Mouse (Mus musculus) C2C12 (cell line): ENCODE measurements around the gene Hspb6. TPM values are rescaled to one million over a fixed set of nuclear protein-coding genes. Genes with fewer than 3 reads are reported as not detected.

ENCODE experiments used
- H3K27me3 ChIP-seq: one replicate; pipeline ENCODE4 v1.6.1; 2011; ENCODE audit not compliant: control insufficient read depth, insufficient read depth, insufficient read length
- H3K36me3 ChIP-seq: one replicate; pipeline ENCODE4 v1.6.1; 2011; ENCODE audit not compliant: control insufficient read depth, insufficient read depth
- H3K4me3 ChIP-seq: one replicate; pipeline ENCODE4 v1.5.1; 2011; ENCODE audit warnings: mild to moderate bottlenecking, control low read depth; ENCODE audit not compliant: poor library complexity, insufficient read depth, severe bottlenecking
- H3K79me2 ChIP-seq: one replicate; pipeline ENCODE4 v1.6.1; 2011; ENCODE audit not compliant: control insufficient read depth, insufficient read depth
- H3K79me3 ChIP-seq: one replicate; pipeline ENCODE4 v1.6.1; 2011; ENCODE audit warnings: low read depth, control low read depth
- H3ac ChIP-seq: one replicate; pipeline ENCODE3; 2011; ENCODE audit warnings: low read depth; ENCODE audit not compliant: control insufficient read depth, insufficient read length
- CEBPB ChIP-seq: IDR thresholded peaks from one replicate; pipeline ENCODE4 v1.6.1; 2011; ENCODE audit warnings: low read depth, mild to moderate bottlenecking, control low read depth, moderate library complexity
- CTCF ChIP-seq: IDR thresholded peaks from one replicate; pipeline ENCODE4 v1.5.1; 2011; ENCODE audit not compliant: control insufficient read depth, insufficient read depth, insufficient read length
- FOSL1 ChIP-seq: IDR thresholded peaks from one replicate; pipeline ENCODE4 v1.8.0; 2011; ENCODE audit warnings: mild to moderate bottlenecking, low read length; ENCODE audit not compliant: poor library complexity, insufficient read depth, severe bottlenecking
- MAX ChIP-seq: IDR thresholded peaks from one replicate; pipeline ENCODE4 v1.6.1; 2011; ENCODE audit warnings: mild to moderate bottlenecking, control low read depth
- MYOD1 ChIP-seq: IDR thresholded peaks from one replicate; pipeline ENCODE4 v1.6.1; 2011; ENCODE audit warnings: low read depth; ENCODE audit not compliant: control insufficient read depth, insufficient read length
- MYOG ChIP-seq: IDR thresholded peaks from one replicate; pipeline ENCODE4 v1.6.1; 2011; ENCODE audit not compliant: control insufficient read depth, insufficient read length; ENCODE audit errors: extremely low read depth
- USF1 ChIP-seq: IDR thresholded peaks from one replicate; pipeline ENCODE4 v1.6.1; 2011; ENCODE audit warnings: low read depth, mild to moderate bottlenecking, control low read depth, moderate library complexity
- polyA plus RNA-seq: library from polyadenylated mRNA; unstranded; fragments of >200 nt; fragmentation: generic; extraction: Trizol; gene quantifications from one replicate; pipeline ENCODE4 v1.2.1, GENCODE M21; 2012; ENCODE audit warnings: missing spikeins

The Hspb6 gene
- polyA plus RNA-seq, 1 experiment = 66.8 TPM

GRCm38 (mm10) chr7:30587842-30588667 lies 36.1 kb downstream of the Hspb6 start:
- H3K79me2 ChIP-seq = peaks cover 44% of the 10 kb centered on the region
- no peak for TF ChIP-seq FOSL1
- TF ChIP-seq CEBPB = no peak
- TF ChIP-seq MYOD1 = no peak
- TF ChIP-seq MAX = no peak
- no peak for TF ChIP-seq CTCF

DNA sequence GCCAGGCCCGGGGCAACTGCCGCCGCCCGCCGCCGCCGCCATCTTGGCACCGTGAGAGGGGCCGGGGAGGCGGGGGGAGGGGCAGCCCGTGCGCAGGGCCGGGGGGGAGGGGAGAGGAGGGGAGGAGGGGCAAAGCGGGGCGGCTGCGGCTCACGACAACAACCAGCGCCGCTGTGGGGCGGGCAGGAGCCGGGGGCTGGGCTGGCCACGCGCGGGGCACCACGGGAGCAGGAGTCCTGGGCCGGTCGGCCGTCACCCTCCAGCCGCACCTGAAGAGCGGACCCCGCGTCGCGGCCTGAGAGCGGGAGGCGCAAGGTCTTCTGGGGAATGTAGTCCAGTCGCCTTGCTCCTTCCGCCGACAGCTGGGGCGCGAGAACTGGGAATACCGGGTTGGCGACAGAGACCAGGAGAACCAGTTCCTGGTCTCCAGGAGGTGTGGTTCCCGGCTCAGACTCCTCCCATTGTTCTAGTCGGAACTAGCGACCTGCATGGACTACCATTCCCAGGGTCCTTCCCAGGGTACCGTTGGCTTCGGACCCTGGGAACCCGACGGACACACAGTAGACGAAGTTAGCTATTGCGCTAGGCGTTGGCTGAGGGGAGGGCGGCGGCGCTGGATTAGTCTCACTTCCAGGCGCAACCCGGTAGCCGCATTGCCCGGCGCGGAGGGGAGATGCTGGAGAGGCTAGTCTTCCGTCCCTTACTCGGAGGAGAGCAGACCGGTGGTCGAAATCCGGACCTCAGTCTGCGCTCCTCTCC lies 36.9 kb downstream of the Hspb6 start, which contains the start of gene Kmt2b:
Gene Kmt2b (minus strand): TSS at position 51 of the 759 bp plus-strand sequence.
- peak within 1 kb of the TSS; percentile 98 for H3ac ChIP-seq
- H3K27me3 ChIP-seq = no peaks in the 10 kb centered on the region
- H3K4me3 ChIP-seq = peak within 1 kb of the TSS; percentile 75
- TF ChIP-seq FOSL1 = no peak
- TF ChIP-seq USF1 = no peak
- TF ChIP-seq MYOD1 = no peak
- TF ChIP-seq MAX = no peak
- peaks cover 24% of the 10 kb centered on the region for H3K36me3 ChIP-seq
- peaks cover 20% of the 10 kb centered on the region for H3K79me3 ChIP-seq
- H3K79me2 ChIP-seq = peaks cover 44% of the 10 kb centered on the region

More at GRCm38 (mm10) chr7:30587842-30588667, 36.1 kb downstream of the Hspb6 start:
- H3K36me3 ChIP-seq = peaks cover 26% of the 10 kb centered on the region
- peak overlapping the region; percentile 75 for H3K4me3 ChIP-seq
- peak overlapping the region; percentile 98 for H3ac ChIP-seq
- peaks cover 20% of the 10 kb centered on the region for H3K79me3 ChIP-seq
- H3K27me3 ChIP-seq = no peaks in the 10 kb centered on the region

- no peaks in the 10 kb centered on the region for H3K27me3 ChIP-seq
- TF ChIP-seq MAX (no peak), CTCF (peak; percentile 44)
- H3ac ChIP-seq = peak overlapping the region; percentile 87
- H3K36me3 ChIP-seq = peaks cover 16% of the 10 kb centered on the region
- H3K79me2 ChIP-seq = peaks cover 38% of the 10 kb centered on the region
- H3K79me3 ChIP-seq = peaks cover 20% of the 10 kb centered on the region
- H3K4me3 ChIP-seq = peak overlapping the region; percentile 75
Measured at GRCm38 (mm10) chr7:30589435-30590301, 37.7 kb downstream of the Hspb6 start.

DNA sequence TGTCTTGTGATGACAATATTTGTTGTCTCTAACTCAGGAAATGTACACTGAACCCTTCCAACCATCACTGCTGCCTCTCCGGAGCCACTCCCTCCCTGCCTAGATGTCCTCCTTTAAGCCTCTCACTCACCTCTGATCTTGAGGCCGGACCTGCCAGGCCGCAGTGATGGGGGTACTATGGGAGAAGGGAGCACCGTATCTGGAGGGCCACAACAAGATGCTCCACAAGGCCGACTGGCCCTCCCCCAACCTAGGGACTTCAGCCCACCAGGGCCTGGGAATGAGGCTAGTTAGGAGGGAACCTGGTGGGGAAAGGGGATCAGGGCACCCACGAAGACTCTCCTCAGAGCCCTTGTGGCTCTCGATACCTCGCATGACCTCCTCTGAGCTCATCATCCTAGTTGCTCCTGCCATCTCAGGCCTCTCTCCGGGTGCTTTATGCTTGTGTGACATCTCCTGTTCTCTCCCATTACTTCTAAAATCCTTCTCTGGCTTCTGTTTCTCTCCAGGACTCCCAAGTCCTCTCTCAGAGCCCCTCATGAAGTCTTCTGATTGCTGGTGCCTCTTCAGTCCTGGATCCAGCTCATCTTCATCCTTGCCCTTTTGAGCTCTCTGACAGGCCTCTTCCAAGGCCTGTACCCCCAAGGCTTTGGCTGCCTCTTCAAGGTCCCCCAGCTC lies 39.1 kb downstream of the Hspb6 start:
- Histone ChIP-seq H3ac (no peak overlapping the region), H3K4me3 (no peak overlapping the region), H3K79me3 (peaks cover 19% of the 10 kb centered on the region), H3K79me2 (peaks cover 24% of the 10 kb centered on the region), H3K36me3 (peaks cover 3% of the 10 kb centered on the region), H3K27me3 (peaks cover 11% of the 10 kb centered on the region)
- TF ChIP-seq CEBPB = no peak
- no peak for TF ChIP-seq MYOG
- TF ChIP-seq MAX = no peak
- no peak for TF ChIP-seq USF1
- no peak for TF ChIP-seq CTCF
- no peak for TF ChIP-seq MYOD1
- no peak for TF ChIP-seq FOSL1

- TF ChIP-seq CEBPB = no peak
- TF ChIP-seq MAX = no peak
- TF ChIP-seq MYOD1 = no peak
- no peak for TF ChIP-seq CTCF
- TF ChIP-seq USF1 = no peak
- TF ChIP-seq FOSL1 = no peak
- no peak for TF ChIP-seq MYOG
- no peaks in the 10 kb centered on the region for H3K36me3 ChIP-seq
Measured at GRCm38 (mm10) chr7:30591605-30591951, 39.6 kb downstream of the Hspb6 start.

More at GRCm38 (mm10) chr7:30591605-30591951, 39.6 kb downstream of the Hspb6 start:
- H3K79me2 ChIP-seq = peaks cover 19% of the 10 kb centered on the region
- H3K79me3 ChIP-seq = peaks cover 16% of the 10 kb centered on the region
- H3K27me3 ChIP-seq = peaks cover 11% of the 10 kb centered on the region
- H3ac ChIP-seq = no peak overlapping the region
- no peak overlapping the region for H3K4me3 ChIP-seq
